Mouse (Mus musculus) embryonic fibroblast, embryonic 13.5 days (primary cell): Measurements from ENCODE around the gene Ccdc88b. TPM values are rescaled to one million over a fixed set of nuclear protein-coding genes. Genes with fewer than 3 reads are reported as not detected.

Experiments
- H3K27ac ChIP-seq: 2 replicates; pipeline ENCODE4 v1.5.1; 2012; ENCODE audit warnings: low read length, control low read depth, inconsistent platforms; ENCODE audit not compliant: insufficient read depth
- H3K4me1 ChIP-seq: 2 replicates; pipeline ENCODE4 v1.6.1; 2011; ENCODE audit warnings: low read length; ENCODE audit not compliant: control insufficient read depth, insufficient read depth
- H3K4me3 ChIP-seq: 2 replicates; pipeline ENCODE4 v1.5.1; 2011; ENCODE audit warnings: mild to moderate bottlenecking, control low read depth, low read length; ENCODE audit not compliant: insufficient read depth
- CTCF ChIP-seq: IDR thresholded peaks from 2 replicates; pipeline ENCODE4 v1.5.1; 2011; ENCODE audit warnings: mild to moderate bottlenecking, control low read depth, low read length, moderate library complexity, borderline replicate concordance; ENCODE audit not compliant: insufficient read depth
- POLR2A ChIP-seq: IDR thresholded peaks from 2 replicates; pipeline ENCODE4 v1.6.1; 2011; ENCODE audit warnings: low read depth, mild to moderate bottlenecking, control low read depth, low read length, moderate library complexity
- polyA plus RNA-seq: library from polyadenylated mRNA; stranded (reverse); fragments of >200 nt; gene quantifications from 2 replicates; pipeline ENCODE4 v1.2.4, GENCODE M21; 2011; ENCODE audit warnings: low read depth; ENCODE audit not compliant: missing spikeins, insufficient read length

The Ccdc88b gene
- polyA plus RNA-seq, 1 experiment = 0.18 TPM

DNA sequence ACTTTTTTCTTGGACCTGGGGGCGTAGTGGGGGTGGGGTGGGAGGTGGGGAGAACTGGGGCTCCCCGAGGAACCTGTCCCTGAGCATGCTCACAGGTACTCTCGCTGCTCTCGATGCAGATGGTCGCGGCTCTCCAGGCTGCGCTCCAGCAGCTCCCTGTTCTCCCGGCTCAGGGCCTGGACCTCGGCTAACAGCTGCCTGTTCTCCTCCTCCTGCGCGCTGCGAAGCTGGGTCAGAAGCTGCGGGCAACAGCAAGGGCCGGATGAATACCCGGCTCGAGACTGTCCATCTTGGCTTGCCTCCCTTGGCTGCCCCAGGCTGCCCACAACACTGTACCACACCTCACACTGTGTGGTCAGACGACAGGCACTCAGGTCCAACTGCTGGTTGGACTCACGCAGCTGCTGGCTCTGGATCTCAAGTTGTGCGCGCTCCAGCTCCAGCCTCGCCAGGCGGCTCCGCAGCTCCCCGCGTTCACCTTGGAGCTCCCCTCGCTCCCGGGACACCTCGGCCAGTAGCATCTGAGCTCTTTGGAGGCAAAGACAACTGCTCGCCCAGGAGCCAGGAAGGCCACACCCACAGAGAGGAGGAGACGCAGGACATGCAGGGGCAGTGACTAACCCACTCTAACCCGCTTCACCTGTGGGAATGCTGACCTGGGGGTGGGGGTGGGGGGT, 10.0 kb downstream of the Ccdc88b start:
- Histone ChIP-seq H3K4me1 (no peaks in the 10 kb centered on the region; the same call in 1 of the 2 replicates), H3K27ac (no peak overlapping the region), H3K4me3 (0 out of 2 replicates have a peak overlapping the region, but pooled peaks have one; percentile 0)
- TF ChIP-seq CTCF (no peak), POLR2A (no peak)

DNA sequence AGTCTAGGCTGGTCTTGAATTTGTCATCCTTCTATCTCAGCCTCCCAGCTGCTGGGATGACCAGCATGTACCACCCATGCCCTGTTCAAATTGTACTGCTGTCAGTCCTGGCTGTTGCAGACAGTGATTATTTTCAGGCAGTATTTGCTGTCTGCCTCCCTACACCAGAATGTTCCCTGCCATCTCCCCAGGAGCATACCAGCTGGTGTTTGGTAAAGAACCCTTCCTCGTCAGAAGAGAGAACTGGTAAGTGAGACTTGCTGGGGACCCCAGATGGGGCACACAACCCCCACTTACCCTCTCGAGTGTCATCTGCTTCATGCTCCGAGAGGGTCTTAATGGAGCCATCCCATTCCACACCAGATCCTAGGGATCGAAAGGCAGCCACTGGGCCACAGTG, 12.0 kb downstream of the Ccdc88b start:
- Histone ChIP-seq H3K4me1 (no peaks in the 10 kb centered on the region; the same call in 1 of the 2 replicates), H3K27ac (no peak overlapping the region), H3K4me3 (no peak overlapping the region)
- TF ChIP-seq CTCF (no peak), POLR2A (no peak)

DNA sequence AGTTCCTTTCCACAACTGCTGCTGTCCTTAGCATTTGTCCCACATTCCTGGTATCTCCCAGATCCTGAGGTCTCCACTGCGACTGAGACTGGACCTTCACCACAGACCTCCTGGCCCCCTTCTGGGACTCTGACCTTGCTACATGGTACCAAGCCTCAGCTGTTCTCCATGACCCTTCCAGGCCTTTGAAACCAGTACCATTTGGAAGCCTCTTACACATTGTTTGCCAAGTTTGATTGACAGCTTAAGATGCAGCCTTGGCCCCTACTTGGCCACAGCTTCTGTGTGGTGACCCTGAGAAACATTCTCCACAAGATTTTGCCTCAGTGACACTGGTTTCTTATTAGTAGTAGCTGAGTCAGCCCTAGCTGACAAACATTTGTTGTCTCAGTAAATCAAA, 15.7 kb downstream of the Ccdc88b start:
- no peaks in the 10 kb centered on the region; the same call in 1 of the 2 replicates for H3K4me1 ChIP-seq

DNA sequence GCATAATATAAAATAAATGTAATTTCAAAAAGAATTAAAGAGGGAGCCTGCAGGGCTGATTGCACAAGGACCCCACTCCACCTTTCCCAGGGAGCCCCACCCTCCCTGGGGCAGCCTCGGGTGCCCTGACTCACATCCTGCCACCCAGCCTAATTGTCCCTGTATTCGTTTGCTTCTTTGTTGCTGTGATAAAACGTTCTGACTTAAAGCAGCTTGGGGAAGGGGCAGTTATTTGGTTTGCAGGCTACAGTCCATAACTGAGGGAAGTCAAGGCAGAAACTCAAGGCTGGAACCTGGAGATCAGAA, 16.8 kb downstream of the Ccdc88b start:
- H3K27ac ChIP-seq = peak overlapping the region; percentile 11; the same call in 1 of the 2 replicates
- H3K4me1 ChIP-seq = no peaks in the 10 kb centered on the region; the same call in 1 of the 2 replicates
- TF ChIP-seq CTCF (no peak), POLR2A (no peak)
- H3K4me3 ChIP-seq = no peak overlapping the region

More for the DNA sequence above, 15.7 kb downstream of the Ccdc88b start:
- Histone ChIP-seq H3K4me3 (no peak overlapping the region), H3K27ac (no peak overlapping the region)
- TF ChIP-seq POLR2A (no peak), CTCF (no peak)

DNA sequence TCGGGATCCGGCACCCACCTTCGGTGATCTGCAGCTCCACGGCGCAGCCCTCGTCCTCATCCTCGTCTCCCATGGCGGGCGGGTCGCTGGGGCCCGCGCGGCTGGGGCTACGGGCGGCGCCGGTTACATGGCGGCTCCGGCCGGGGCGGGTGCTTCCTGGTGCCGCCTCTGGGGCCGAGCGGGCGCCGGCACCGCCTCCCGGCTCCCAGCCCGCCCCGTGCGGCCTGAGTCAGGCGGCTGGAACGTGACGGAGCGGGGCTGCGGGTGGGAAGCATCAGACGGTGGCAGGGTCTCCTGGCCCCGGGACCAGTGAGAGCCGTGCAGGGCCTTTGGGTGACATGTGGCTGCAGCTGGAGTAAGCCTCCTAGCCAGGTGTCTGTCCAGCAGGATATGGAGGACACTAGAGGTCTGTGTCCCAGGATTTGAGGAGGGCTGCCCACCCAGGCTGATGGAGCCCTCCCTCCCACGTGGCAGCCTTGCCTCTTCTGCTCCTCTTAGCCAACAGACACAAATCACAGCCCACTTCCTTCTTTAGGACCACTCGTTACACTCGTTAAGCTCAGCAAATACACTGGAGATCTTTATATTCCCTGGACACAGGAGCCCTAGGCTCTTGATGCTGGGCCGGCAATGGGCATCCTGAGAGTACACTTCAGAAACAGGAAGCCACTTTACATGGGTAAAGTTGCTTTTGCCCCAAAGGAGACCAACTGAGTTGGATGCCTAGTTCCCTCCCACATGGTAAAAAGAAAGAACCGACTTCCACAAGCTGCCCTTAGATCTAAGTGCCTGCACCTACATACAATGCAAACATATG, 17.3 kb downstream of the Ccdc88b start, which contains the start of gene Rps6ka4:
Gene Rps6ka4 (minus strand): TSS at position 162 of the 817 bp plus-strand sequence.
- no peak for TF ChIP-seq CTCF
- TF ChIP-seq POLR2A = peak; percentile 71
- no peaks in the 10 kb centered on the region; the same call in 1 of the 2 replicates for H3K4me1 ChIP-seq
- peak within 1 kb of the TSS; percentile 28 for H3K27ac ChIP-seq
- peak within 1 kb of the TSS; percentile 94 for H3K4me3 ChIP-seq

DNA sequence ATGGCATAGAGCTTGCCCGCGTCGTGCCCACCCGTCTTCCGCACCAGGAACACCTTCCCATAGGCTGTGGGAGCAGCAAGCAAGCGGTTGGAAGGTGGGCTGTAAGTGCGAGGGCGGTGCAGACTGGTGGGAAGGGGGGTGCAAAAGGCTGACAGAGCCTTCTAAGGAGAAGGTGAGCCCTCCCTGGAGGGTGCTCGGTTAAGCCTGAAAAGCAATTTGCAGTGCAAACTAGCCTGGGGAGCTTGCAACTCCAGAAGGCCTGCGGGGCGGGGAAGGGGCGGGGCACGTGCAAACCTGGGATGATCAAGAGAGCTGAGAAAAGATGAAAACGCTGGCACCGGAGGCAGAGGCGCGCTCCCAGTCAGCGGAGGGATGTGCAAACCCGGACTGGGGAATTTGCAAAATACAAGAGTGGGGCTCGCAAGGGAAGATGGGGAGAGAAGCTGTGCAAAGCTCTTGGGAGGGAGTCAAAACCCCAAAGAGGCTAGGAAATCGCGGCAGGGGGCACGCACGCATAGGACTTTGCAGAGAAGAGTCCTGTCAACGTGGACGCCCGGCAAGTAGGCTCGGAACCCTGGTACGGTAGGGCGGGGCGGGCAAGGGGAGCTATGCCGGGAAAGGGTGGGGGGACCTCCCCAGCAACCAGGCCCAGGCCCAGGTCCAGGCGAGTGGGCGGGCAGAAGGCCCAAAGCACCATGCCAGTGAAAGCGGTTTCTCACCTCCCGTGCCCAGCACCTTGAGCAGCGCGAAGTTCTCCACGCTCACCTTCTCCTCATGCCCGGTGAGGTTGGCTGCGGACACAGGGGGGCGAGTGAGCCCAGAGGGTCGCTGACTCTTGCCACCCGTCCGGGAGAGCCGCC, 18.2 kb downstream of the Ccdc88b start:
- TF ChIP-seq POLR2A (peak; percentile 31; the same call in 1 of the 2 replicates), CTCF (no peak)
- Histone ChIP-seq H3K27ac (peak overlapping the region; percentile 28; the same call in 1 of the 2 replicates), H3K4me3 (peak overlapping the region; percentile 94), H3K4me1 (no peaks in the 10 kb centered on the region; the same call in 1 of the 2 replicates)

DNA sequence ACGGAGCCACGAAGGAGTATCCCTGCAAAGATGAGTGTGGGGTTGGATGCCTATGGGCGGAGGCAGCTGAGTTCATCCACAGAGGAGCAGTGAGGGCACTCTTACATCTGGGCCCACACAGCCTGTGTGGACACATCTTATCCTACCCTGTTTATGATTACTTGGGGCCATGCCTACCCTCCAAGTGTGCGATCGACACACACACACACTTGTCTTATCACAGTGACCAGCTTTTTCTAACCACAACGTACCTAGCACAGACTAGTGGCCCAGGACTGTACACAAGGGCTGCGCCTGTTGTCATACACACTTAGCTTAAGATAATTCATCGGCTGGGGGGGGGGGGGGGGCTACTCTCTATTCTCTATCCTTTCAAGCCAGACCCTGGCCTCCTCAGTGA, 25.6 kb downstream of the Ccdc88b start:
- no peaks in the 10 kb centered on the region; the same call in 1 of the 2 replicates for H3K4me1 ChIP-seq
- no peak overlapping the region for H3K4me3 ChIP-seq
- no peak overlapping the region for H3K27ac ChIP-seq
- TF ChIP-seq CTCF (no peak), POLR2A (no peak)

DNA sequence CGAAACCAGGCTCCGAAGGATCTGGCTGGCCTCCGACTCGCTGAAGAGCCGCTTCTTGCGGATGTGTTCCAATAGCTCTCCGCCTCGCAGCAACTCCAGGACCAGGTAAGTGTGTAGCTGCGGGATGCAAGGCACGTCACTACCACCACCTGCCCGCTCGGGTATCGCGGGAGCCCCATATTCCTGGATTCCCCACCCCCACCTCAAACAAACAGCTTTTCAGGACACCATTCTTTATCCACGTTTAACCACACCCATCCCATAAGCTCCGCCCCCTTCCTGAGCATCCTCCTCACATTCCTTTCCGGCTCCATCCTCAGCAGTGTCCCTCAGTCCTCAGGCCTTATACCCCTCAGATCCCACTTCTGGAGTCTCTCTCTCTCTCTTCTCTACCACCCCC, 26.7 kb downstream of the Ccdc88b start:
- Histone ChIP-seq H3K4me1 (no peaks in the 10 kb centered on the region; the same call in 1 of the 2 replicates), H3K4me3 (no peak overlapping the region), H3K27ac (no peak overlapping the region)
- TF ChIP-seq CTCF = no peak

DNA sequence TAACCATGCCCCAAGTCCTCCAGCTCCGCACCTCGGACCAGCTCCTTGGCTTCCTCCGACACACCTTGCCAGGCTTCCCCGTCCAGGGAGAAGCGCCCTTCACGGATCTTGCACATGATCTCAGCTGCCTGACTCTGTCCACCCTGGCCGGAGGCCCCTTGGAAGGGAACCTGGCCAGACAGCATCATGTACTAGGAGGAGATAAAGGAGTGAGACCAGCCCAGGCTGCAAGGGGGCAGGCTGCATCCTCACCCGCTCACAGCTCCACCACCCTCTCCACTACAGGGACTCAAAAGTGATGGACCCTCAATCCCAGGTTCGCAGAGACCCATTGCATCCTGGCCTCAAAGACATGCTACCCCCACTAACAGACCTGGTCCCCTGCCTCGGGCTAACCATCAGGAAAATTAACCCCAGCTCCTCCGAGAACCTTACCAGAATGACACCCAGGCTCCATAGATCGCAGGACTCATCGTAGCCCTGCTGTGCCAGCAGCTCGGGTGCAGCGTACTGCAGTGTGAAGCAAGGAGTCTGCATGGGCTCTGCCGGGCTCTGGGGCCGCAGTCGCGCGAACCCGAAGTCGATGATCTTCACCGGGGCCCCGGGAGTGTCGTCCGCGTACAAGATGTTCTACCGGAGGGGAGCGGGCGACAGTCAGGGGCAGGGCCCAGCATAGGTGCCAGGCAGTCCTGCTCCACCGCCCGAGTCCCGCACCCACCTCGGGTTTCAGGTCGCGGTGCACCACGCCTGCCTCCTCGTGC, 27.3 kb downstream of the Ccdc88b start:
- Histone ChIP-seq H3K4me3 (no peak overlapping the region), H3K4me1 (no peaks in the 10 kb centered on the region; the same call in 1 of the 2 replicates), H3K27ac (no peak overlapping the region)
- no peak for TF ChIP-seq CTCF
- no peak for TF ChIP-seq POLR2A
